33 mouse cellular contexts compared by ENCODE assay signal in genomic region chr1:30790220-30790619, GRCm38 (mm10).
DNase-seq lines count a peak whose midpoint lies in the region; ATAC-seq and TF ChIP-seq lines count a peak whose summit lies in the region.
"Had no signal": no experiment of that assay in that cellular context is flagged by ENCODE, and none has a peak within 500 bp of the region (broad histone marks: within the 10 kb centered on the region; RNA-seq: fewer than 3 reads in every experiment).

No protein-coding gene starts in this region.

- intact Hi-C loops in heart, postnatal 25 days (cut with DNase I) = no loop called here

- H3K36me3 ChIP-seq in forebrain, embryonic 15.5 days = no peaks in the 10 kb centered on the region
- no peaks in the 10 kb centered on the region for H3K36me3 ChIP-seq in forebrain, embryonic 12.5 days (replicated peaks)
- H3K36me3 ChIP-seq: embryonic facial prominence, embryonic 10.5 days; embryonic facial prominence, embryonic 13.5 days; G1E; heart, embryonic 12.5 days; heart, embryonic 15.5 days had no signal

- TF ChIP-seq CTCF in brain, embryonic 14.5 days (IDR thresholded peaks at IDR 0.05; ENCODE audit: borderline replicate concordance, extremely low read depth, insufficient read depth, insufficient read length) = no peak

- peak; percentile 53; the same call in 1 of the 2 replicates for ATAC-seq in forebrain, embryonic 15.5 days (replicated peaks)
- no peak for ATAC-seq in forebrain, embryonic 12.5 days (ENCODE audit: low FRiP score)
- no peak for ATAC-seq in erythroid progenitor cell, adult 5-6 weeks (replicated peaks; ENCODE audit: low FRiP score, poor library complexity, severe bottlenecking)
- ATAC-seq: hindbrain, postnatal 0 days; inflammation-experienced regulatory T-cells, adult 6 months; intestine, embryonic 16.5 days; Patski had no signal

- no peak overlapping the region for H3K9ac ChIP-seq in forebrain, embryonic 15.5 days (replicated peaks)
- H3K9ac ChIP-seq in forebrain, embryonic 12.5 days = no peak overlapping the region
- H3K9ac ChIP-seq: embryonic facial prominence, embryonic 13.5 days; heart, embryonic 12.5 days; heart, embryonic 15.5 days; hindbrain, embryonic 14.5 days had no signal

- no peaks in the 10 kb centered on the region; the same call in 1 of the 2 replicates for H3K4me1 ChIP-seq in forebrain, embryonic 15.5 days
- no peaks in the 10 kb centered on the region for H3K4me1 ChIP-seq in forebrain, embryonic 12.5 days
- H3K4me1 ChIP-seq: embryonic facial prominence, embryonic 10.5 days had no signal

- DNase-seq in heart, adult 11 months = peak; percentile 40
- no peak for DNase-seq in heart, postnatal 25 days (ENCODE audit: low spot score)
- DNase-seq in brain, embryonic 14.5 days (ENCODE audit: low read depth) = peak; percentile 61
- DNase-seq in gonadal fat pad, adult 2 months (ENCODE audit: low read depth) = peak; percentile 22
- DNase-seq: adrenal gland, postnatal 10 days; adrenal gland, postnatal 36 days; B cell, adult 2 months; cerebellum, adult 2 months; cerebellum, adult 9-11 months; cerebellum, postnatal 36 days; embryo, embryonic 11 days; gastrocnemius, postnatal 10 days; gastrocnemius, postnatal 36 days; heart, adult 18-20 months; heart, postnatal 10 days; heart, postnatal 4 days; kidney, adult 18-20 months; kidney, adult 9 months had no signal

- 42% methylated on average over 1 of the region's 1 CpGs for WGBS in forebrain, embryonic 15.5 days
- 76% methylated on average over 1 of the region's 1 CpGs for WGBS in forebrain, embryonic 12.5 days

- no peaks in the 10 kb centered on the region for H3K27me3 ChIP-seq in forebrain, embryonic 15.5 days
- no peaks in the 10 kb centered on the region for H3K27me3 ChIP-seq in forebrain, embryonic 12.5 days
- H3K27me3 ChIP-seq: CH12.LX; embryonic facial prominence, embryonic 13.5 days; heart, embryonic 12.5 days; heart, embryonic 15.5 days; Patski had no signal

- no peaks in the 10 kb centered on the region for H3K9me3 ChIP-seq in forebrain, embryonic 15.5 days
- no peaks in the 10 kb centered on the region for H3K9me3 ChIP-seq in forebrain, embryonic 12.5 days
- H3K9me3 ChIP-seq: embryonic facial prominence, embryonic 10.5 days; embryonic facial prominence, embryonic 13.5 days; G1E; heart, embryonic 15.5 days had no signal

- TF ChIP-seq POLR2A in brain, embryonic 14.5 days (IDR thresholded peaks at IDR 0.05; ENCODE audit: borderline replicate concordance, extremely low read depth, insufficient read depth, insufficient read length, poor library complexity, severe bottlenecking) = no peak

- H3K4me2 ChIP-seq in forebrain, embryonic 15.5 days (replicated peaks) = no peak overlapping the region
- no peak overlapping the region for H3K4me2 ChIP-seq in forebrain, embryonic 12.5 days
- H3K4me2 ChIP-seq: embryonic facial prominence, embryonic 13.5 days; heart, embryonic 12.5 days; heart, embryonic 15.5 days; hindbrain, embryonic 14.5 days had no signal

- 0 out of 2 replicates have a peak overlapping the region, but pooled peaks have one; percentile 2 for H3K27ac ChIP-seq in forebrain, embryonic 15.5 days (replicated peaks)
- no peak overlapping the region for H3K27ac ChIP-seq in forebrain, embryonic 12.5 days
- H3K27ac ChIP-seq: embryonic facial prominence, embryonic 10.5 days; embryonic facial prominence, embryonic 13.5 days; heart, embryonic 15.5 days; hindbrain, embryonic 14.5 days; hindbrain, postnatal 0 days had no signal

- no peak overlapping the region for H3K4me3 ChIP-seq in forebrain, embryonic 15.5 days
- no peak overlapping the region for H3K4me3 ChIP-seq in forebrain, embryonic 12.5 days (replicated peaks)
- H3K4me3 ChIP-seq: embryonic facial prominence, embryonic 10.5 days; embryonic facial prominence, embryonic 13.5 days; erythroblast, embryonic 14.5 days; heart, embryonic 12.5 days; heart, embryonic 15.5 days had no signal
